Mouse (Mus musculus) retina, adult 2 months (tissue): Measurements from ENCODE around the gene Pam16.
A peak's percentile ranks its signal among the peaks of the same experiment; 100 is the strongest.

Experiments
- DNase-seq: peaks from one replicate; pipeline ENCODE4 v3.0.0-alpha.2; 2012; ENCODE audit warnings: low read depth, low spot score

Pam16 gene

DNA sequence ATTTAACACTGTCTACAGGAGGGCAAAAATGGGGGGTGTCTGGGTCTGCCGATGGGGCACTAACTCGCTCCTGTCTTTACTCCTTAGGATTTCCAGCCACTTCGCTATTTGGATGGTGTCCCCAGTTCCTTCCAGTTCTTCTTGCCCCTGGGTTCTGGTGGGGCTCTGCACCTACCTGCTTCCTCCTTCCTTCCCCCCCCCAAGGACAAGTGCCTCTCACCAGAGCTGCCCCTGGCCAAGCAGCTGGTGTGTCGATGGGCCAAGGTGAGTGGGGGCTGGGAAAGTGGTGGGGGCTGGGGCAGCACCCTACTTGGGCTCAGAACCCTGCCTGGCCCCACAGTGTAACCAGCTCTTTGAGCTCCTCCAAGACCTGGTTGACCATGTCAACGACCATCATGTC is 13.6 kb downstream of the Pam16 start:
- no peak for DNase-seq

- no peak for DNase-seq
These were observed 16.2 kb downstream of the Pam16 start for GRCm38 (mm10) chr16:4608532-4609059.

- peak; percentile 63 for DNase-seq
These were observed 16.8 kb downstream of the Pam16 start for GRCm38 (mm10) chr16:4607818-4608531.

DNA sequence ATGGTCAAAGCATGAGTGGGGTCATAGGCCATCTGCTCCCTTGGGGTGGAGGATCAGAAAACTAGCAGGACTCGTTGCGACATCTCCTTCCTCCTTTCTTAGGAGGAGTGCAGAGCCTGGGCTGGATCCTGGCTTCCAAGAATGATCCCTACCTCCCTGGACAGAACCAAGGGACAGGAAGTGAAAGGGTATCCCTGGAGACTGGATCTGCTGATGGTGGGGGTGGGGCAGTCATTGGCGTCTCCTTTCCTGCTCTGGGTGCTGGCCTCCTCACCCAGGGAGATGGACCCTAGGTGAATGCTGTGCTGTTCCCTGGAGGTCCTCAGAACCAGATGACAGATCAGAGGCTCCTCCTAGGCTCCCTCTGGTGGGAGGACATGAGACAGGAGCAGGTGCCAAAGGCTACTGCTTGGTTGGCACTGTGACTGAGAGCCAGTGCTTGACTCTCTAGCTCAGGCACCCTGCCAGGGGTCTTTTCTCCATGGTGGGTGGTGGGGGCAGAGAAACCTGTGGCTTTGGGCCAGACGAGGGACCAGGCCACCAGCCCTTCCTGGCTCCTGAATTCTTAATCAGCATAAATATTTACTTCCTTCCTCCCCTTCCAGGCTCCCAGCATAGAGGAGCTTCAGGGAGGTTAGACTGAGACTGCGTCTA is 18.2 kb downstream of the Pam16 start:
- DNase-seq, result no peak

DNA sequence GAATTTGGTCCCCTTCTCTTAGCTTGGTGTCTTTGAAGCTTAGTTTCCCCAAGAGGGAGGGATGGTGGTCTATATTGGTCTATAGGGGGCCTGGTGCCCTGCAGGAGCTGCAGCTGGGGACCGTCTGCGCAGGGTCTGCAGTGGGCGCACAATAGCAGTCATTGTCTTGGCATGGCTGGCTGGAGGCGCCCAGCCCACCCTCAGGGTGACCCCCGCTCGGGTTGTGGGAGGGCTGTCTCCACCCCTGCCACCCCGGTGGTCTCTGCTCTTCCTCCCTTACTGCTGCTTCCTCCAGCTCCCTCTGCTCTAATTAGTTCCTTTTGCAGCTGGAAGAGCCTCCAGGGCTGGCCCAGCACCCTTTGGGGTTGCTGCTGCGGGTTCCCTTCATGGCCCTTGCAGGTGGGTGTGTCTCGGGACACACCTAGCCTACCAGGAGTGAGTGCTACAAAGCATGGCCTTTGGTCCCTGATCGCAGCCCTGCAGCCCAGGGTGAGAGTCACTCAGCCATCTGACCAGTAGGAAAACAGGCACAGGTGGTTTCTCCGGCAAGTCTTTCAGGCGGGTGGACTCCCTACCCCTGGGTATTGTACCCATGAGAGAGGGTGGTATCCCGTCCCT is 19.2 kb downstream of the Pam16 start:
- no peak for DNase-seq

DNA sequence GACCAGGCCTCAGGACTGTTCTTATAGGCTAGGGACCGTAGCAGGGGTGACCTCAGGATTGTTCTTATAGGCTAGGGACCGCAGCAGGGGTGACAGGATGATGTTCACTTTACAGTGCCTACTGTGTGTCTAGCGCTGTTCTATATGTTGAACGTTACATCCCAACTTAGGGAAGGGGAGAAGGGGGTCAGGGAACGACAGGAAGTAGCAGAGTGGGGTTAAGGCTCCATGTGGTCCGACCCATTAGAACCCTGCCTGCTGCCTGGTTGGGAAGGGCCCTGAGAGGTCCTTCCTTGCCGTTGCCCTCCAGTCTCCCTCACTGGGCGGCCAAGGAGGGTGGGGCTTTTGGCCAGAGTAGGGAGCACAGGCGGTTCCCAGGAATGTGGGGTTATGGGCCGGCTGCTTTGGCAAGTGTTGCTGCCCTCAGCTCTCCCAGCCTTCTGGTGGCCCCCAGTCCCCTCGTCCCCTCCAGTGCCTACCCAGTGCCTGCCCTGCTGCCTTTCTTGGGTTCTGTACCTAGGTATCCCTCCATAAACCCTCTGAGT is 20.4 kb downstream of the Pam16 start:
- DNase-seq, result no peak

GRCm38 (mm10) chr16:4603453-4603837 is 21.3 kb downstream of the Pam16 start:
- DNase-seq, result no peak

DNA sequence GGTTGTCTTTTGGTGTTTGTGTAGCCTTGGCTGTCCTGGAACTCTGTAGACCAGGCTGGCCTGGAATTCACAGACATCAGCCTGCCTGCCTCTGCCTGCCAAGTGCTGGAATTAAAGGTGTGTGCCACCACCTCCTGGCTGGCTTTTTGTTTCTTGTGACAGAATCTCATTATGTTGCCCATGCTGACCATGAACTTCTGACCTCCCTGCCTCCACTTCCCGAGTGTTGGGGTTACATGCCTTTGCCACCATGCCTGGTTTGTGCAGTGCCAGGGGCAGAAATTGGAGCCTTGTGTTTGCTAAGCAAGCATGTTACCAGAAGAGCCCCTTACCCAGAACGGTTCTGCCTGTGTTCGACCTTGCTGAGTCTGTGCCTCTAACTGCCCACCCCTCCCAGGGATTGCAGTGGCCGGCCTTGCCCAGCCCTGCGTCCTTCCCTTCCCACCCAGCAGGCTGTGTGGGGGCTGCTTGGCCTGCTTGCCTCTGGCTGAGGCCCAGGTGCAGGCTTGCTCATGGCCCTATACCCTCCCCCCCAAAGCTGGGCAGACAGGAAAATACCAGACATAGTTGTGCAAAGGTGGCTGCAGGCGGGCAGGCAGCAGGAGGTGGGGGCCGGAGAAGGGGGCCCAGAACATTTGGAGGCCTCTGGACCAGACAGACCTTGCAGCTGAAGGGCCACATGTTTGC is 21.9 kb downstream of the Pam16 start:
- no peak for DNase-seq

- DNase-seq, result no peak
These were observed 22.6 kb downstream of the Pam16 start for GRCm38 (mm10) chr16:4602189-4602588.

GRCm38 (mm10) chr16:4600701-4601310 is 24.0 kb downstream of the Pam16 start:
- no peak for DNase-seq

DNA sequence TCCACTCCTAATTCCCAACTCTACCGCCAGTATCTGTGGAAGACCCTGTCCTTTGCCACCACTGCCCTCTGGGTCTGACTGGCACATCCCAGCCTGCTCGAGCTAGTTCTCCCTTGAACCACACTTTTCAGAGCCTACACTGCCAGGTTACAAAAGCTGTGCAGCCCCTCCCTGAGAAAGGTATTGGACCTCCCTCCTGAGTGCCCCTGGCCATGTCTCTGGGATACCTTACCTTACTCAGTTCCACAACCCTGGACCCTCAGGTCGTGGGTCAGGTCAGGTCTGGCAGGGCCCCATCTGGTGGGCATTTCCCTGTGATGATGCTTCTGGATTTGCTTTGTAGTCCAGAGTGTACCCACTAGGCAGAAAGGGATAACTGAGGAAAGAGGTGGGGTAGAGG is 25.2 kb downstream of the Pam16 start:
- DNase-seq, result no peak

DNA sequence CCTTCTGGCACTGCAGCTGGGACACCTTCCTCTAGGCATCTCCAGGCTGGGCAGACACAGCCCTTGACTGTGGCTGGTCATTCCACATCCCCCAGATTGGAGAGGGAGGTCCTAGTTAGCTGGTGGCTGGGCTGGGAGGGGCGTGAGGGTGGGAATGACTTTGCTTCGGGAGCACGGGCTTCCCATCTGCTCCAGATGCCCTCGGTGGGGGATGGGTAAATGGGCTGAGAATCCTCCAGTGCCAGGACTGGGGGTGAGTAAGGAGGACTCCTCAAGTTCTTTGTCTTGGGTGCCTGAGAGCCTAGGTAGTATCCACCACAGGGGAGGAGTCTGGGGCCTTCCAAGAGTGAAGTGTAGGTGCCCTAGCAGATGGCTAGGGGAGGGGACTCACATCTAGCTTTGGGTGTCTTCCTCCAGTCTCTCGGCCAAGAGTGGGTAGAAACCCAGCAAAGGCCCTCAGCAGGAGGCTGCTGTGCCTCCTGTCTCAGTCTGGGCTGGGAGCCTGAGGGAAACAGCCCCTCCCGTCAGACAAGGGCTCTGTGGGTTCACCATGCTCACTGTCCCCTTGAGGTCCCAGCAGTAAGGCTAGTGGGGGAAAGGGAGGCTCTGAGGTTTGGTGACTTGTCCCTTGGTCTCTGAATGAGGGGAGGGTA is 25.8 kb downstream of the Pam16 start:
- DNase-seq, result no peak

- DNase-seq, result no peak
These were observed 26.7 kb downstream of the Pam16 start for GRCm38 (mm10) chr16:4598041-4598440.

DNA sequence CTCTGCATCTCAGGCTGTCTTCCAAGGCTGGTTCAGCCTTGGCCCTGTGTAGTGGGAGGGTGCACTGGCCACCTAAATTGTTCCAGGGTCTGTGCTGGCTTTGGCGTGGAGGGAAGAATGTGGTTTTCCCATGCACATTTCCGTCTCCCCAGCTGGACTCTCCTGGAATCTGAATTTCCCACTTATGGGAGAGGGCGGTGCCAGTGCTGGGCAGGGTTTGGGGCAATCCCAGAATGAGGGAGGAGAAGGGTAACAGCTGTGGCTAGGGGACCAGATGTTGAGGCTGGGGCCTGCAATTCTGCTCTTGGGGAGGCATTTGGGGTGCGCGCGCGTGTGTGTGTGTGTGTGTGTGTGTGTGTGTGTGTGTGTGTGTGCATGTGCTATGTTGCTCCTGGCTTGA is 27.5 kb downstream of the Pam16 start:
- DNase-seq, result no peak

DNA sequence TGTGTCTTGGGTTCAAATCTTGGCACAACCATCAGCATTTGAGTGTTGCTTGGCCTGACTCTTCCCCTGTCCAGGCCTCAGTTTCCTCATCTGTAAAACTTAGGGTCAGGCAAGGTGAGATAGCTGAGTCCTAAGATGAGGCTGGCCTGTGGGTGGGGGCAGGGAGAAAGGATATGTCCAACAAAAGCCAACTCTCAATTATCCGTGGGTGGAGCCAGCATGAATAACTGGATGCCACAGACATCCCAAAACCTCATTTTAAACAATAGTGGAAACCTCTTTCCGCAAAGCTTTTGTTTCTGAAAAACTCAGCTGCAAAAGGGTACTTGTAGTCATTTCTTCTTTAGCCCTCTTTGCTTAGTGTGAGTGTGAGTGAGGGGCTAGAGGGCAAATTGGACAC is 28.0 kb downstream of the Pam16 start:
- no peak for DNase-seq

DNA sequence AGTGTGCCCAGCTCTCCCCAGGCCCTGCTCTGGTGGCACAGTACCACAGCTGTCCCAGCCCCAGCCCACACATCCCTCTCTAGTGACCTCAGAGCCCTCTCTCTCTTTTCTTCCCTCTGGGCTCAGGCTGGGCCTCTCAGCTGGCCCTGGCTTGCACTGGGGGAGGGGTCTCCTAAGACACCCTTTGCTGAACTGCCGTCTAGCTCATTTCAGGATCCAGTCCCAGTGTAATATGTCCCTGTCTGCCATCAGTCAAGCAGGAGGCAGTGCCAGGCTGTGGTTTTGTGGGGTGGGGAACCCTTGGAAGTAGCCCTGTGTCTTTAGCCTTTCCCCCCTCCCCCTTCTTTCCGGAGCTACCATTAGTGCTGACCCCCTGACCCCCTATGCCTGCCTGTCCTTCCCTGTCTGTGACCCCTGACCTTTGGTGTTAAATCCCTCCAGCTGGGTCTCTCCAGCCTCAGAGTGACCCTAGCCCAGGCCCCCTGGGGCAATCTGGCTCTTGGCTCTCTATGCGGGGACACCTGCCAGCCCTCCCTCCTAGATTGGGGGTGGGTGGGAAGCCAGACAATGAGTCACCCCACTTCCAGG is 28.6 kb downstream of the Pam16 start:
- DNase-seq, result no peak

DNA sequence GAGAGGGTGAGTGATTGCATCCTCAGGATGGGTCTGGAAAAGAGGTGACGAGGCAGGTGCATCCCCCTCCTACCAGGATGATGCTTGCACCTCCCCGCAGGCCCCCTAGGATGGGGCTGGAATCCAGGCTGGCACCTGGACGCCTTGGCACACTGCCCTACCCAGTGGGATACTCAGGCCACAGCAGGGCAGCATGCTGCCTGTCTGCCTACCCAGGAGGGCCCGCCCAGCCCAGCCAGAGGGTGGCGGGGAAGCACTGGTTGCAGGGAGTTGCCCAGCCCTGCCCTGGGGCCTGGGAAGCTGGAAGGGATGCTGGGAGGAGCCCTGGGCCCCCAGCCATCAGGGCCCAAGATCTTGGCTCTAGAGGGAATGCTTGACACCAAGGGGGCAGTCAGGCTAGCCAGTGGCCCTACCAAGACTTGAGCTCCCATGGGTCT is 29.2 kb downstream of the Pam16 start:
- DNase-seq, result no peak

- no peak for DNase-seq
These were observed 29.8 kb downstream of the Pam16 start for GRCm38 (mm10) chr16:4594814-4595526.

DNA sequence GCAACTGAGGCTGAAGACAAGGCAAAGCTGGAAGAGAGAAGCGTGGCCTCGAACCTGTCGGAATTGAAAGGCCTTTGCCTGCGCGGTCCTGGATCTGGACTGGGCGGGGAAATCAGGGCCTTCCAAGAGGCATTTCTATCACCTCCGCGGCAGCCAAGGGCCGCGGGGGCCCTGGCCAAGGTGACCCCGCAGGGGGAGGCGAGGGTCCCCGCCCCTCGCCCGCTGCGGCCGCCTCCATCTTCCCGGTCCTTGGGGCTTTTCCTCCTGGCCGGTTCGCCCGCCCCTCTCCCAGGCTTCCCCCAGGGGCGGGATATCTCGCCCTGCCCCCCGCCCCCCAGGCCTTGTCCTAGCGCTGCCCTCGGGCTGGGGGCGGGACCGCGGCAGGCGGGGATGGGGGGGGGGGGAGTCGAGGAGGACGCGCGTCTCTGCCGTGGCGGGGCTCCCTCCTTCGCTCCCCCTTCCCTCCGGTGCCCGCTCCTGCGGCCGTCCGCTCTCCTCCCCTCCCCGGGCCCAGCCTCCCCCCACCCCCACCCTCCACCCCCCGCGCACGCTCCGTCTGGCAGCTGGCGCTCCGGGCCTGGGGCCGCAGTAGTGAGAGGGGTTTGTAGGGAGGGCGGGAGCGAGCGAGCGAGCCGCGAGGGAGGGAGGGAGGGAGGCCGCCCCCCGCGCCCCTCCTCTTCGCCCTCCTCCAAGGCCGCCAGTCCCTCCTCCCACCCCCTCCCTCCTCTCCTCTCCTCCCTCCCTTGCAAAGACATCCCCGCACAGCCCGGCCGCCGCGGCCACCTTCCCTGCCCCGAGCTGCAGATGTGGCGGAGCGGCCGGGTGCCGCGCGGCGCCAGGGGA is 30.6 kb downstream of the Pam16 start, which contains the start of gene Glis2:
TSS of gene Glis2 (plus strand) at position 743 of the 843 bp plus-strand sequence.
- DNase-seq, result no peak
